Mouse (Mus musculus) stomach, embryonic 15.5 days (tissue): ENCODE measurements around the gene Fbxo10. TPM values are rescaled to one million over a fixed set of nuclear protein-coding genes. Genes with fewer than 3 reads are reported as not detected.
"Not testable (repeated sequence)": the region's sequence is repeated elsewhere in the genome, so short reads cannot be mapped to it uniquely, and the experiment has no call there.

Experiments used
- ATAC-seq: fragments of 200-750 bp; cut with Nextera tagmentation; 2 replicates; pipeline ENCODE4 v1.8.0; 2017; ENCODE audit warnings: low read depth, moderate number of reproducible peaks, moderate TSS enrichment; ENCODE audit not compliant: insufficient read depth, low FRiP score
- H3K27ac ChIP-seq: fragments of 300-500 bp; sonication (generic); 2 replicates; pipeline ENCODE4 v1.5.1; 2015; ENCODE audit warnings: mild to moderate bottlenecking, inconsistent platforms
- H3K27me3 ChIP-seq: fragments of 300-500 bp; sonication (generic); replicated peaks from 2 replicates; pipeline ENCODE4 v1.6.1; 2015; ENCODE audit warnings: inconsistent platforms
- H3K36me3 ChIP-seq: fragments of 300-500 bp; sonication (generic); 2 replicates; pipeline ENCODE4 v1.6.1; 2015; ENCODE audit warnings: inconsistent platforms
- H3K4me1 ChIP-seq: fragments of 300-500 bp; sonication (generic); 2 replicates; pipeline ENCODE4 v1.6.1; 2015; ENCODE audit warnings: inconsistent platforms
- H3K4me2 ChIP-seq: fragments of 300-500 bp; sonication (generic); 2 replicates; pipeline ENCODE4 v1.6.1; 2015; ENCODE audit warnings: mild to moderate bottlenecking, inconsistent platforms
- H3K4me3 ChIP-seq: fragments of 300-500 bp; sonication (generic); replicated peaks from 2 replicates; pipeline ENCODE4 v1.5.1; 2015; ENCODE audit warnings: inconsistent platforms
- H3K9ac ChIP-seq: fragments of 300-500 bp; sonication (generic); 2 replicates; pipeline ENCODE4 v1.6.1; 2015; ENCODE audit warnings: inconsistent platforms
- H3K9me3 ChIP-seq: fragments of 300-500 bp; sonication (generic); 2 replicates; pipeline ENCODE4 v1.6.1; 2016; ENCODE audit warnings: inconsistent platforms
- WGBS: fragments of 180-500 bp; shearing (Covaris S2); methylation state at CpG from one replicate; pipeline ENCODE4 v1.1.7; 2015; 5-methylcytosine and 5-hydroxymethylcytosine counted together
- polyA plus RNA-seq: library from polyadenylated mRNA; unstranded; fragments of >200 nt; fragmentation: Nextera tagmentation; extraction: Ambion mirVana; gene quantifications from 2 replicates; pipeline ENCODE4 v1.2.1, GENCODE M21; 2015

Gene Fbxo10
- polyA plus RNA-seq, 1 experiment from 2014 or later, result 10.9 TPM

DNA sequence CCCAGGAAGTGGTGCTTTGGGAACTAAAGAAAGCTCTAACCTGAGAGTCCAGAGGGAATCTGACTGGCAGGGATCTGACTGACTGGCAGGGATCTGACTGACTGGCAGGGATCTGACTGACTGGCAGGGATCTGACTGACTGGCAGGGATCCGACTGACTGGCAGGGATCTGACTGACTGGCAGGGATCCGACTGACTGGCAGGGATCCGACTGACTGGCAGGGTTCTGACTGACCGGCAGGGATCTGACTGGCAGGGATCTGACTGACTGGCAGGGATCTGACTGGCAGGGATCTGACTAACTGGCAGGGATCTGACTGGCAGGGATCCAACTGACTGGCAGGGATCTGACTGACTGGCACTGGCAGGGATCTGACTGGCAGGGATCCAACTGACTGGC, 3.4 kb downstream of the Fbxo10 start:
- H3K27ac ChIP-seq, ATAC-seq, H3K36me3 ChIP-seq, H3K4me3 ChIP-seq, H3K4me2 ChIP-seq, H3K4me1 ChIP-seq, H3K9me3 ChIP-seq, H3K27me3 ChIP-seq, H3K9ac ChIP-seq: not testable (repeated sequence)
- 78% methylated on average over 4 of the region's 4 CpGs for WGBS

DNA sequence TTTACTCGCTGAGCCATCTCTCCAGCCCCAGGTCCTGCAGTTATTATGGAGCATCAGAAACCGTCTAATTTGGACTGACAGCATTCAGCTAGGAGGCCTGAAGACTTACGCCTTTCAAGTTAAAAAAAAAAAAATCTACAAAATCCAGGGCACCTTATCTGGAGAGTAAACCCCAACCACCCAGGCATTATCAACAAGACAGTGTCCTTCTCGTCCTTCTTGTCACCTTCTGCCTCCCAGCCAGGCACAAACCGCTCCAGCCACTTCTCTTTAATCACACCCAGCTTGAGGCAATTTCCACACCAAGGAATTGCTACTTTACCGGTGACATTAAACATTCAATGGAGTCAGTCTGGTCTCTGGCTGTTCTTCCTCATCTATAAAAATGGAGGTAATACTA, 10.9 kb downstream of the Fbxo10 start:
- Histone ChIP-seq H3K9me3 (no peaks in the 10 kb centered on the region), H3K27ac (no peak overlapping the region), H3K27me3 (no peaks in the 10 kb centered on the region), H3K4me1 (no peaks in the 10 kb centered on the region), H3K4me2 (no peak overlapping the region), H3K9ac (no peak overlapping the region), H3K36me3 (no peaks in the 10 kb centered on the region), H3K4me3 (no peak overlapping the region)
- no peak; the same call in 1 of the 2 replicates for ATAC-seq
- 77% methylated on average over 6 of the region's 6 CpGs for WGBS

DNA sequence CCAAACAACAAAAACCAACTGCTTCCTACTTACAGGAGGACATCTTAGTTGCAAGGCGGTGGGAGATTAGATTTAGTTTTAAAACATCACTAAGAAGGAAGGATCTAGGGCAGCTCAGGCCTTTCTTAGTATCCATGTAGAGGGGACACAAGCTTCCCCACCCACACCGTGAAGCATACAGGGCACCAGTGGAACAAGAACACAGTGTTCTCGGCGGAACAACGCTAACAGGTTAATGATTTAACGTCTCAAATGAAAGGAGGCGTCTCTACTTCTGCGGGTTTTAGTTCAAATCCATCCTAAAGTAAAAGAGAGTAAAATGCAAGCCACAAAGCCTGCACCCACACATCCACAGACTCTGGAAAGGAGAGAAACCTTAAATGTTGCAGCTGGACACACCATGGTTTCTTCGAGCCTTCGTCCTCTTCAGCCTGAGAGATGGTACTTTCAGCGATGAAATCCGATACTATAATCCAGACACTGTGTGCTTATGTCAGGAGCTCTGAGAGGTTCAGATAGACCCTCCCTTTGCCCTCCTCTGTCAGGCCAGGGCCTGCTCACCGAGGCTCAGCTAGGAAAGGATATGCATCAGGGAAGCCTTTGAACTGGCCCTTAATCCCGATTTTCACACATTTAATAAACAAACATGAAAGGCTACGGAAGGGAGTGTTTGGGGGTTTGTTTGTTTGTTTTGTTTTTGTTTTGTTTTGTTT, 12.0 kb downstream of the Fbxo10 start:
- no peak for ATAC-seq
- Histone ChIP-seq H3K36me3 (no peaks in the 10 kb centered on the region), H3K4me2 (no peak overlapping the region), H3K4me3 (no peak overlapping the region), H3K27me3 (no peaks in the 10 kb centered on the region), H3K9ac (no peak overlapping the region), H3K27ac (no peak overlapping the region), H3K9me3 (no peaks in the 10 kb centered on the region), H3K4me1 (no peaks in the 10 kb centered on the region)
- 57% methylated on average over 15 of the region's 15 CpGs for WGBS

DNA sequence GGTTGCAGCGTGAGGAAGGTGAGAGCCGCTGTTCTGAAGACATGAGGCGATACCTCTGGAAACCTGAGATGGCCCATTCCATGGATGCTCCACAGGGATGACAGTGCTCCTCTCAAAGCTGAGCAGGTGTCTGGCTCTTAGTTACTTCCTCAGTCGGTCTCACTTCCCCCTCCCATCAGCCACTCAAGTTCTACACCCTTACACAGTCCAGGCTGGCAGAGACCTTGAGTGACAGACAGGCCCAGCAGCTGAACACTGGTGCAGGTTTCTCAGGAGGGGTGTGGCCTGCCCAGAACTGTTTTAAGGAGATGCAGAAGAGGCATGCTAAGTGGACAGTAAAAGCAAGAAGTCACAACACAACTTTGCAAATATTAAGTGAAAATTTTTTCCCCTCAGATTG, 16.7 kb downstream of the Fbxo10 start:
- Histone ChIP-seq H3K9me3 (no peaks in the 10 kb centered on the region), H3K4me3 (no peak overlapping the region), H3K9ac (no peak overlapping the region), H3K4me2 (no peak overlapping the region), H3K27ac (no peak overlapping the region), H3K27me3 (no peaks in the 10 kb centered on the region), H3K36me3 (no peaks in the 10 kb centered on the region), H3K4me1 (no peaks in the 10 kb centered on the region)
- WGBS, result 77% methylated on average over 4 of the region's 4 CpGs
- no peak for ATAC-seq

DNA sequence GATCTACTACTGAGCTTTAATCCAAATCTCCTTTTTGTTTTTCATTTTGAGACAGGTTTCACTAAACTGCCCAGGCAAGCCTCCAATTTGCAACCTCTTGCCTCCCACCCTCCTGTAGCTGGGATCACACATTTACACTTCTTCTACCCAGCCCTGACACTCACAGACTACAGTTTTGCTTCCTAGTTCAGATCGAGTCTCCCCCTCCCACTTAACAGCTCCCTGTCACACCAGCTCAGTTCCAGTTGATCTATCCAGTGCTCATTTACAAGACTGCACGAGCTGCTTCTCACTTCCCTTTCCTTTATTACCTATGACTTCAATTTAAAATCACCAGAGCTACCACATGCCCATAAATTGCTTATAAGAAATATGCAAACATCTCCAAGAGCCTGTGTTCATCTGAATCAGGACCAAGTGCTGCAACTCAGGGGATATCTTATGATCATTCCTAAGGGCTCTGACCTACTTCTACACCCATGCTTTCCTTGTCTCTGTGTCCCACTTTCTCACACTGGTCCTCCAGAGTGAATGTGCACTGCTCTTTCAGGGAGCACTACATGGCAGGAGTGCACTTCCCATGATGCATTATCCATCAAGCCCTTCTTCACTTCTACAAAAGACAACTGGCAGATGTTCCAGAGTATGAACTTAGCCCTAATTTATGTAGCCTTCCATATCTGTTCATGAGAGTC, 18.2 kb downstream of the Fbxo10 start:
- Histone ChIP-seq H3K4me1 (no peaks in the 10 kb centered on the region), H3K27ac (no peak overlapping the region), H3K27me3 (no peaks in the 10 kb centered on the region), H3K9me3 (no peaks in the 10 kb centered on the region), H3K4me3 (no peak overlapping the region), H3K4me2 (no peak overlapping the region), H3K36me3 (peaks cover 5% of the 10 kb centered on the region; the same call in 1 of the 2 replicates), H3K9ac (no peak overlapping the region)
- ATAC-seq, result no peak
- WGBS, result 37% methylated on average over 2 of the region's 2 CpGs

DNA sequence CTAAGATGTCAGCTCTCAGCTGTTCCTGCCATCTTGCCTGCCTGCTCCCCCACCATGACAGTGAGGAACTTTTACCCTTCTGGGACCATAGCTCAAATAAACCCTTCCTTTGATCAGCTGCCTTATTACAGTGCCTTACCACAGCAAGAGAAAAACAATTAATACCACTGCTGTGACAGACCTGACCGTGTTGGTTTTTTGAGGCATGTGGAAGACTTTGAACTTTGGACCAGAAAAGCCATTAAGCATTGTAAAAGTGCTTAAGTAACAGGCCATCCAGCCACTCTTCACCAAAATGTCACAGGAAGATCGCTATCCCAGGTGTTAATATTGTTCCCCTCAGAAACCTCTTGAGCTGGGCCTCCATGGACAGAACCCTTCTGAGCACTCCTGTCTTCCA, 19.8 kb downstream of the Fbxo10 start:
- H3K9ac ChIP-seq, result no peak overlapping the region
- H3K27ac ChIP-seq, result no peak overlapping the region
- no peaks in the 10 kb centered on the region for H3K4me1 ChIP-seq
- H3K4me2 ChIP-seq, result no peak overlapping the region
- no peak overlapping the region for H3K4me3 ChIP-seq
- ATAC-seq, result no peak
- 72% methylated on average over 2 of the region's 2 CpGs for WGBS
- peaks cover 10% of the 10 kb centered on the region; the same call in 1 of the 2 replicates for H3K36me3 ChIP-seq
- H3K9me3 ChIP-seq, result no peaks in the 10 kb centered on the region
- H3K27me3 ChIP-seq, result no peaks in the 10 kb centered on the region

DNA sequence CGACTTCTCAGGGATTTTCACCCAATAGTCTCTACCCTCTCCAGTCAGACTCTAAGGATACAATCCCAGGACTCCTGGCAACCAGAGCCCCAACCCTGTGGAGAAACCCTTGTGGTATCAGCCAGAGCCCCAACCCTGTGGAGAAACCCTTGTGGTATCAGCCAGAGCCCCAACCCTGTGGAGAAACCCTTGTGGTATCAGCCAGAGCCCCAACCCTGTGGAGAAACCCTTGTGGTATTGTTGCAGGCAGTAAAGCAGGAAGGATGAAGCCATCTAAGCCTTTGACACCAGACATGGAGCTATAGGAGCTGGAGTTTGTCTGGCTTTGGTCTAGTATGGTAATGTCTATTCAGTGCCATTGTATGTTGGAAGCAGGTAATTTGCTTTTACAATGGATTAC, 20.6 kb downstream of the Fbxo10 start:
- H3K4me1 ChIP-seq, H3K4me2 ChIP-seq, H3K9me3 ChIP-seq, H3K27me3 ChIP-seq, H3K9ac ChIP-seq, H3K4me3 ChIP-seq, H3K27ac ChIP-seq, ATAC-seq: not testable (repeated sequence)
- peaks cover 11% of the 10 kb centered on the region; the same call in 1 of the 2 replicates for H3K36me3 ChIP-seq
- WGBS, result 95% methylated on average over 1 of the region's 1 CpGs

DNA sequence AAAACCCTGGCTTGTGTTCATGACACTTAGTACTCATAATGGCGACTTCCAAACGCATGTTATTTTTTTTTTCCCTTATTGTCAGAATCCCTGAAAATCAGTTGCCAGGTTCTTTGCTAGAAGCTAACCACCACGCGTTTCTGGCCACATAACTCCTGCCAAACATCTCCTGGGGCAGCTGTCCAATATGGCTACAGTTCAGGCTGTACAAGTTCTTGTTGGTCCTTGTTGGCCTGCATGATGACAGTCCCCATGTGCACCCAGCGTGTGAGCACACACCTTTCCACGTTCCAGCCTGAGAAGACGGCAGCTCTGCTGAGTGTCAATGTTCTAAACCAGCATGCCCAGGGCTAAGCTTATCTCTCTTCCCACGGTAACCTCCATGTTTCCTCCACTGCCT, 29.0 kb downstream of the Fbxo10 start:
- no peak overlapping the region for H3K9ac ChIP-seq
- H3K36me3 ChIP-seq, result peaks cover 12% of the 10 kb centered on the region; the same call in 1 of the 2 replicates
- no peaks in the 10 kb centered on the region for H3K4me1 ChIP-seq
- no peak for ATAC-seq
- H3K9me3 ChIP-seq, result no peaks in the 10 kb centered on the region
- H3K27me3 ChIP-seq, result no peaks in the 10 kb centered on the region
- H3K27ac ChIP-seq, result no peak overlapping the region
- 79% methylated on average over 8 of the region's 8 CpGs for WGBS
- no peak overlapping the region for H3K4me3 ChIP-seq
- H3K4me2 ChIP-seq, result no peak overlapping the region

DNA sequence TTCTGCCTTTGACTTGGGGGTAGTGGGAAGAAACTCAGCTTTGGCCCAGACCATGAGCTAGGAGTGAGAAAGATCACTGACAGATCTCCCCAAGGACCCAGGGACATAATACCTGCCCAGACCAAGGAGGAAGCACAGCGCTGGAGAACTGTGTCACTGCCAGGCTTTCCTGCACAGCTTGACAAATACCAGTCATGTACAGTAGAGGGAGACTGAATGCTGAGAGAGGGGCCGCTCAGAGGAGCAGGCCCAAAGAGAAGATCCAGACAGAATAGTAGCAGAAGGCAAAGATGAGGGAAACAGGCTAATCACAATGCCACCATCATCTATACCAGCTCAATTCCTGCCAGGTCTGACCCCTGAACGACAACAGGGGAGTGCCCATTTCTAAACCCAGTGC, 29.5 kb downstream of the Fbxo10 start:
- Histone ChIP-seq H3K9me3 (no peaks in the 10 kb centered on the region), H3K4me2 (no peak overlapping the region), H3K36me3 (peaks cover 12% of the 10 kb centered on the region; the same call in 1 of the 2 replicates), H3K9ac (no peak overlapping the region), H3K4me1 (no peaks in the 10 kb centered on the region), H3K27ac (no peak overlapping the region), H3K4me3 (no peak overlapping the region), H3K27me3 (no peaks in the 10 kb centered on the region)
- ATAC-seq, result no peak
- 59% methylated on average over 3 of the region's 3 CpGs for WGBS

DNA sequence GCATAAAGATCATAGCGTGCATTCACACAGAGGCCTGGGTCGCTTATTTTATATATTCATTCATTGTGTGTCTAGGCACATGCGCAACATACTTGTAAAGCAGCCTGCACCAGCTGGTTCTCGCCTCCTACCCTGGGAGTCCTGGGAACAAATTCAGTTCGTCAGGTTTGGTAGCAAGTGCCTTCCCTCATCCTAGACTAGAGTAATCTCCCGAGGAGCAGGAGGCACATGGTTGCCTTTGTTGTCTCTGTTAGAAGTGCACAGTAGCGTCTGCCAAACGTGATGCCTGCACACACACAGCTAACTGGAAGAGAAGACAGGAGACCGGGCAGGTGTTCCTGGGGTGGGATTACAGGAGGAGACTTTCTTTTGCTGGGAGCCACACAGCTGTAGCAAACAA, 36.4 kb downstream of the Fbxo10 start:
- no peaks in the 10 kb centered on the region for H3K9me3 ChIP-seq
- WGBS, result 79% methylated on average over 9 of the region's 9 CpGs
- no peak overlapping the region for H3K9ac ChIP-seq
- H3K4me1 ChIP-seq, result no peaks in the 10 kb centered on the region
- no peaks in the 10 kb centered on the region; the same call in 1 of the 2 replicates for H3K36me3 ChIP-seq
- no peaks in the 10 kb centered on the region for H3K27me3 ChIP-seq
- no peak overlapping the region for H3K27ac ChIP-seq
- no peak overlapping the region for H3K4me3 ChIP-seq
- no peak for ATAC-seq
- no peak overlapping the region for H3K4me2 ChIP-seq

DNA sequence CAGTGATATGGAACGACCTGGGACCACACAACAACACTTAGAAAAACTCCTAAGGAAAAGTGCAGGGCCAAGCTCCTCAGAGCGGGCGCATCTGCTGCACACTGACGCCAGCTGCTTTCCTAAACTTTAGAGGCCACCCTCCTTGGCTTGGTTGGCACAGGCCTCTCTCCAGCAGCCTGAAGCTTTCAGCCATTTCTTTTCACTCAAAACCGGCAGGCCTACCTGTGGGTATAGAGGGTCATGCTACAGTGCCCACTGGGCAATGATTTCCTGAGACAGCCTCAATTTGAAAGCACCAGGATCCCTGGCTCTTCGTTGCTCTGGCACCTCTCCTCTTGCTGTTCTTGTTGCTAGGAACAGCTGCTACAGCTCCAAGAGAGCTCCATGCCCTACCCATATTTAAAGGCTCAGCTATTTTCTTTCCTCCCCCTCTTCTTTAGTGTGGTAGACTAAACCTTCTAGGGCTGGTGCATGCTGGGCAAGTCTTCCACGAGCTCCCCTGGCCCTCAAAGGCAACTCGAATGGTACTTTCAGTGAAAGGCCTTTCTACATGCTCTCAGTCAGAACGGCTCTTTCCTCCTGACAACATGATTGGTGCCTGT, 37.0 kb downstream of the Fbxo10 start:
- WGBS, result 84% methylated on average over 9 of the region's 9 CpGs
- no peak overlapping the region for H3K9ac ChIP-seq
- no peaks in the 10 kb centered on the region for H3K9me3 ChIP-seq
- H3K4me3 ChIP-seq, result no peak overlapping the region
- H3K36me3 ChIP-seq, result no peaks in the 10 kb centered on the region; the same call in 1 of the 2 replicates
- ATAC-seq, result no peak
- no peaks in the 10 kb centered on the region for H3K4me1 ChIP-seq
- H3K4me2 ChIP-seq, result no peak overlapping the region
- no peaks in the 10 kb centered on the region for H3K27me3 ChIP-seq
- H3K27ac ChIP-seq, result no peak overlapping the region

DNA sequence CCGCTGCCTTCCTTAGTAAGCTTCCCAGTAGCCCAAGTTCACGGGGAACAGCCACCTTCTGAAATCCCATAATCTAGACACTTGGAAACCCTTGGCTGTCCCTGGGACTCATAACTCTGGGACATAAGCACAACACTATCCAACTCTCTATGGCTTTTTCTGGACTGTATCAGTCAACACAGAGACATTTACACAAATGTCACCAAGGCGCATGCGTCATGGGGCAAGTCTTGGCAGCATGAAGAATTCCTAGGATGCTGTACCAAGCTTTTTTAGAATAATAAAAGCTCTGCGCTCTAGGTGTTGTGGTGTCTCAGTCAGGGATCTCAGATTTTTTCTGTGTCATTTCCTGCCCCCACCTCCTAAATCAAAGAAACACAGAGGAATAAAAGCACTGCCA, 37.7 kb downstream of the Fbxo10 start:
- Histone ChIP-seq H3K9me3 (no peaks in the 10 kb centered on the region), H3K27me3 (no peaks in the 10 kb centered on the region), H3K27ac (no peak overlapping the region), H3K4me2 (no peak overlapping the region), H3K4me3 (no peak overlapping the region), H3K36me3 (peaks cover 5% of the 10 kb centered on the region; the same call in 1 of the 2 replicates), H3K9ac (no peak overlapping the region), H3K4me1 (no peaks in the 10 kb centered on the region)
- WGBS, result 92% methylated on average over 5 of the region's 5 CpGs
- no peak for ATAC-seq
